Mouse (Mus musculus) midbrain, embryonic 14.5 days (tissue): ENCODE data around the gene Rsph6a. TPM values are rescaled to one million over a fixed set of nuclear protein-coding genes. Genes with fewer than 3 reads are reported as not detected.

Source experiments
- ATAC-seq: fragments of 200-750 bp; cut with Nextera tagmentation; 2 replicates; pipeline ENCODE4 v1.8.0; 2017; ENCODE audit warnings: moderate number of reproducible peaks, moderate library complexity; ENCODE audit not compliant: low FRiP score, low TSS enrichment
- DNase-seq: peaks from one replicate; pipeline ENCODE4 v3.0.0-alpha.2; 2015
- H3K27ac ChIP-seq: fragments of 300-500 bp; sonication (generic); replicated peaks from 2 replicates; pipeline ENCODE4 v1.5.1; 2014; ENCODE audit warnings: mild to moderate bottlenecking, low read depth, low read length, moderate library complexity
- H3K27me3 ChIP-seq: fragments of 300-500 bp; sonication (generic); 2 replicates; pipeline ENCODE4 v1.6.1; 2014; ENCODE audit warnings: low read length, control low read depth, mixed read lengths; ENCODE audit not compliant: control insufficient read depth, insufficient read depth
- H3K36me3 ChIP-seq: fragments of 300-500 bp; sonication (generic); 2 replicates; pipeline ENCODE4 v1.6.1; 2014; ENCODE audit warnings: low read length, control low read depth; ENCODE audit not compliant: control insufficient read depth, insufficient read depth
- H3K4me1 ChIP-seq: fragments of 300-500 bp; sonication (generic); 2 replicates; pipeline ENCODE4 v1.6.1; 2014; ENCODE audit warnings: mild to moderate bottlenecking, antibody characterized with exemption, low read length, control low read depth; ENCODE audit not compliant: control insufficient read depth, insufficient read depth
- H3K4me2 ChIP-seq: fragments of 300-500 bp; sonication (generic); 2 replicates; pipeline ENCODE4 v1.6.1; 2014; ENCODE audit warnings: mild to moderate bottlenecking, low read length, moderate library complexity
- H3K4me3 ChIP-seq: fragments of 300-500 bp; sonication (generic); replicated peaks from 2 replicates; pipeline ENCODE4 v1.5.1; 2014; ENCODE audit warnings: low read depth, low read length
- H3K9ac ChIP-seq: fragments of 300-500 bp; sonication (generic); replicated peaks from 2 replicates; pipeline ENCODE4 v1.6.1; 2014; ENCODE audit warnings: mild to moderate bottlenecking, low read length, moderate library complexity
- H3K9me3 ChIP-seq: fragments of 300-500 bp; sonication (generic); 2 replicates; pipeline ENCODE4 v1.6.1; 2016; ENCODE audit warnings: low read length, control low read depth, mixed read lengths; ENCODE audit not compliant: control insufficient read depth
- WGBS: fragments of 180-500 bp; shearing (Covaris S2); extraction: QIAGEN DNeasy Blood & Tissue Kit; methylation state at CpG from one replicate; pipeline ENCODE4 v1.1.7; 2014; 5-methylcytosine and 5-hydroxymethylcytosine counted together
- polyA plus RNA-seq: library from polyadenylated mRNA; unstranded; fragments of >200 nt; fragmentation: Nextera tagmentation; extraction: Ambion mirVana; gene quantifications from 2 replicates; pipeline ENCODE4 v1.2.1, GENCODE M21; 2014

Rsph6a gene
- polyA plus RNA-seq, 1 experiment from 2014 or later = 0.21 TPM

GRCm38 (mm10) chr7:19080451-19080950, 26.0 kb downstream of the Rsph6a start:
- H3K27ac ChIP-seq = no peak overlapping the region
- DNase-seq (no peak), ATAC-seq (no peak)
- 91% methylated on average over 19 of the region's 19 CpGs for whole genome bisulfite sequencing
- H3K4me2 ChIP-seq = no peak overlapping the region
- H3K27me3 ChIP-seq = no peaks in the 10 kb centered on the region
- H3K4me1 ChIP-seq = peaks cover 11% of the 10 kb centered on the region
- H3K9me3 ChIP-seq = no peaks in the 10 kb centered on the region
- no peak overlapping the region for H3K4me3 ChIP-seq
- no peak overlapping the region for H3K9ac ChIP-seq
- peaks cover 64% of the 10 kb centered on the region for H3K36me3 ChIP-seq

DNA sequence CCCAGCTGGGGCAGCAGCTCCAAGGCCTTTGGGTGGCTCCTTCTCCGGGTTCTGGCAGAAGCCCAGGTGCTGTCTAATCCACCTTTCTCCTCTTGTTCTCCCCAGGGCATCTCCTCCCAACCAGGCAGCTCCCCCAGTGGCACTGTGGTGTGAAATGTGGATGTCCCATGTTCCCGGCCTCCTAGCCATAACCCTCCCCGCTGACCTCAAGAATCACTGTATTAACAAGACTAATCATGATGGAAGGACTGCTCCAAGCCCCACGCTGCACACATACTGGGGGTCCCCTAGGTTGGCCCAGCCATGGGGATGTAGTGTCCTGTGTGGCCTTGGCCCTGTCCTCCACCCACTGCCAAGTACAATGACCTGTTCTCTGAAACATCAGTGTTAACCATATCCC, 27.7 kb downstream of the Rsph6a start:
- no peak overlapping the region for H3K9ac ChIP-seq
- no peak overlapping the region for H3K27ac ChIP-seq
- H3K9me3 ChIP-seq = no peaks in the 10 kb centered on the region
- peaks cover 69% of the 10 kb centered on the region for H3K36me3 ChIP-seq
- no peak overlapping the region for H3K4me3 ChIP-seq
- DNase-seq (no peak), ATAC-seq (no peak)
- H3K27me3 ChIP-seq = no peaks in the 10 kb centered on the region
- H3K4me1 ChIP-seq = peaks cover 7% of the 10 kb centered on the region
- H3K4me2 ChIP-seq = no peak overlapping the region
- 88% methylated on average over 4 of the region's 4 CpGs for WGBS

DNA sequence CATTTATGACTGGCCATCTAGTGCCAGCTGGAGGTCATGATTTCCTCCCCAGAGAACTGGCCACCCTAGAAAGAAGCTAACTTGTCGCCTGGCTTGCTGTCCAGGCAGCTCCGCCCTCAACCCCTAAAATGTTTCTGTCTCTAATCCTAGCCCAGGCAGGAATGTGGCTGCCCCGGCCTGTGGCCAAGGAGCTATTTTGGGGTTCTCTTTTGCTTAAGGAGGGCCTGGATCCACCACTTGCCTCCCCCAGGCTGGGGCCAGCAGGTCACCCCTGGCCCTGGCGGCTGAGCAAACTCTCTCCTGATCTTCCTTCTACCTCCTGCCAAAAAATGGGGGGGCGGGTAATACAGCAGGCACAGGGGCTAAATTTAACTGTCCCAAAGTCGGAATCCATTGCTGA, 28.6 kb downstream of the Rsph6a start:
- DNase-seq (no peak), ATAC-seq (no peak)
- no peaks in the 10 kb centered on the region for H3K27me3 ChIP-seq
- no peaks in the 10 kb centered on the region for H3K4me1 ChIP-seq
- H3K27ac ChIP-seq = no peak overlapping the region
- H3K4me2 ChIP-seq = no peak overlapping the region
- H3K4me3 ChIP-seq = no peak overlapping the region
- H3K36me3 ChIP-seq = peaks cover 75% of the 10 kb centered on the region
- no peaks in the 10 kb centered on the region for H3K9me3 ChIP-seq
- 63% methylated on average over 6 of the region's 6 CpGs for WGBS
- H3K9ac ChIP-seq = no peak overlapping the region

GRCm38 (mm10) chr7:19083701-19084100, 29.2 kb downstream of the Rsph6a start, which contains the start of gene Dmpk:
Gene Dmpk (plus strand): TSS chr7:19083849.
- Histone ChIP-seq H3K9ac (no peak within 1 kb of the TSS), H3K27ac (no peak within 1 kb of the TSS), H3K36me3 (peaks cover 75% of the 10 kb centered on the region), H3K4me2 (no peak within 1 kb of the TSS), H3K27me3 (no peaks in the 10 kb centered on the region), H3K4me1 (no peaks in the 10 kb centered on the region), H3K9me3 (no peaks in the 10 kb centered on the region), H3K4me3 (no peak within 1 kb of the TSS)
- DNase-seq (peak; percentile 8), ATAC-seq (no peak)
- WGBS = 49% methylated on average over 10 of the region's 10 CpGs

DNA sequence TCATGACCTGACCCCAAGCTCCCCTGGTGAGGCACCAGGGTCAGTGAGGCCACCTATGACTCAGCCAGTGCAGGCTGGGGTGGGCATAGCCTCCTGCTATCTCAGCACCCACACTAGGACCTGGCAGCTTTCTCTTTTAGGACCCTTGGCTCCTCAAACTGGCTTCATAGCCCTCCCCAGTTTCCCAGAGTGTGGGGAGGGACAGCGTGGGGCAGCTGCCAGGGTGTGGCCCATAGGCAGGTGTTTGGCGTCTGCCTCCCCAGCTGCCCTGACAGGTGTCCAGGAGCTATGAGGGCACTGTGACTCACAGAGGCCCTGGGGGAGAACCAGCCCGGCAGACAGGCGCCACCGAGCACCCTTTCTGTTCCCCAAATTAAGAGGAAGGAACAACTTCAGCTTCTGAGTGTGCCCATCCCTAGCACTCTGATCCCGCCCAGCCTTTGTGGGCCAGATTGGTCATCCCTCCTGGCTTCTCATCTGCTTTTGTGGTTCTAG, 29.8 kb downstream of the Rsph6a start:
- no peaks in the 10 kb centered on the region for H3K9me3 ChIP-seq

GRCm38 (mm10) chr7:19084921-19085473, 30.5 kb downstream of the Rsph6a start:
- Histone ChIP-seq H3K4me3 (no peak overlapping the region), H3K4me2 (no peak overlapping the region), H3K9ac (no peak overlapping the region), H3K4me1 (no peaks in the 10 kb centered on the region), H3K9me3 (no peaks in the 10 kb centered on the region), H3K27ac (no peak overlapping the region), H3K36me3 (peaks cover 73% of the 10 kb centered on the region), H3K27me3 (no peaks in the 10 kb centered on the region)
- no peak for DNase-seq
- no peak for ATAC-seq
- 17% methylated on average over 9 of the region's 9 CpGs for WGBS

More for the DNA sequence above, 29.8 kb downstream of the Rsph6a start:
- 70% methylated on average over 6 of the region's 6 CpGs for WGBS
- H3K27me3 ChIP-seq = no peaks in the 10 kb centered on the region
- ATAC-seq (no peak), DNase-seq (no peak)
- peaks cover 74% of the 10 kb centered on the region for H3K36me3 ChIP-seq
- no peaks in the 10 kb centered on the region for H3K4me1 ChIP-seq
- no peak overlapping the region for H3K4me3 ChIP-seq
- no peak overlapping the region for H3K9ac ChIP-seq
- no peak overlapping the region for H3K27ac ChIP-seq
- H3K4me2 ChIP-seq = no peak overlapping the region

DNA sequence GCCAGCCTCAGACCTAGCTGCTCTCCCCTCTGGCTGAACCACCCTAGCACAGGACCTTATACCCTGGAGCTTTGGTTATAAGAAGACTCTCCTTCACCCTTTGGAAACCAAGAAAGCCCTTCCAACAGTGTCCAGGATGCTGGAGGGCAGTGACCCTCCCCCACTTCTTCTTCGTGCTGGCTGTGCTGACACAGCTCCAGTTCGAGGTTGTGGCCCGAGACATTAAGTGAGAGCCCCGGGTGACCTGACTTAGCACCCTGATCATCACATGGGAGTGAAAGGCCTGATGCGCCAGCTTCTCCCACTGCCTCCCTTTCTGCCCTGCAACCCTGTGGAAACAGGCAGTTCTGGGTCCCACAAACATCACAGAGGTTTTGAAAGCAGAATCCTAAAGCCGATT, 31.0 kb downstream of the Rsph6a start:
- 14% methylated on average over 6 of the region's 6 CpGs for WGBS
- H3K4me3 ChIP-seq = no peak overlapping the region
- H3K27me3 ChIP-seq = 0 out of 2 replicates have a peak, but pooled peaks cover under 1% of the 10 kb centered on the region
- H3K9me3 ChIP-seq = no peaks in the 10 kb centered on the region
- DNase-seq (peak; percentile 21), ATAC-seq (no peak)
- H3K9ac ChIP-seq = no peak overlapping the region
- H3K27ac ChIP-seq = 0 out of 2 replicates have a peak overlapping the region, but pooled peaks have one; percentile 20
- H3K4me2 ChIP-seq = no peak overlapping the region
- H3K36me3 ChIP-seq = peaks cover 73% of the 10 kb centered on the region
- H3K4me1 ChIP-seq = no peaks in the 10 kb centered on the region

GRCm38 (mm10) chr7:19086042-19086441, 31.6 kb downstream of the Rsph6a start:
- no peak for DNase-seq
- H3K9me3 ChIP-seq = no peaks in the 10 kb centered on the region
- 14% methylated on average over 14 of the region's 14 CpGs for WGBS
- no peak overlapping the region for H3K9ac ChIP-seq
- no peak overlapping the region for H3K4me3 ChIP-seq
- H3K27me3 ChIP-seq = 0 out of 2 replicates have a peak, but pooled peaks cover 6% of the 10 kb centered on the region
- H3K4me1 ChIP-seq = no peaks in the 10 kb centered on the region
- H3K27ac ChIP-seq = no peak overlapping the region
- H3K36me3 ChIP-seq = peaks cover 73% of the 10 kb centered on the region
- H3K4me2 ChIP-seq = no peak overlapping the region
- no peak for ATAC-seq

DNA sequence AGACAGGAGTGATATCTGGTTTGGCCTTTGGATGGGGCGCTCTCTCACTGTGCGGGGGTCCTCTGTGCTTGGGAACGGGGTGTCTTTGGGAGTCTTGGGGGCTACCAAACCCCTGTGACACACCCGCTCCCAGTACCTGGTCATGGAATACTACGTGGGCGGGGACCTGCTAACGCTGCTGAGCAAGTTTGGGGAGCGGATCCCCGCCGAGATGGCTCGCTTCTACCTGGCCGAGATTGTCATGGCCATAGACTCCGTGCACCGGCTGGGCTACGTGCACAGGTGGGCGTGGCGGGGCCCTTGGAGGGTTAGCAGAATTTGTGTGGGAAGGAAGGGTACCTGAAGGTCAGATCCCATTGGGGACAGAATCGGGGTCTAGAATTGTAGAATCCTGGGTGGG, 32.3 kb downstream of the Rsph6a start:
- no peak overlapping the region for H3K4me2 ChIP-seq
- DNase-seq = no peak
- H3K9me3 ChIP-seq = no peaks in the 10 kb centered on the region
- no peaks in the 10 kb centered on the region for H3K4me1 ChIP-seq
- WGBS = 60% methylated on average over 18 of the region's 18 CpGs
- H3K27ac ChIP-seq = no peak overlapping the region
- H3K36me3 ChIP-seq = peaks cover 72% of the 10 kb centered on the region
- no peak overlapping the region for H3K4me3 ChIP-seq
- H3K9ac ChIP-seq = no peak overlapping the region
- H3K27me3 ChIP-seq = peaks cover 9% of the 10 kb centered on the region; the same call in 1 of the 2 replicates
- no peak for ATAC-seq
